Mouse (Mus musculus): ENCODE measurements around the gene Ftsj3. TPM values are rescaled to one million over a fixed set of nuclear protein-coding genes. Genes with fewer than 3 reads are reported as not detected.

Ftsj3 gene
- polyA plus RNA-seq (2014; fragmentation: Nextera tagmentation; extraction: Ambion mirVana): 39.1 and 72.1 TPM in 2 replicates

DNA sequence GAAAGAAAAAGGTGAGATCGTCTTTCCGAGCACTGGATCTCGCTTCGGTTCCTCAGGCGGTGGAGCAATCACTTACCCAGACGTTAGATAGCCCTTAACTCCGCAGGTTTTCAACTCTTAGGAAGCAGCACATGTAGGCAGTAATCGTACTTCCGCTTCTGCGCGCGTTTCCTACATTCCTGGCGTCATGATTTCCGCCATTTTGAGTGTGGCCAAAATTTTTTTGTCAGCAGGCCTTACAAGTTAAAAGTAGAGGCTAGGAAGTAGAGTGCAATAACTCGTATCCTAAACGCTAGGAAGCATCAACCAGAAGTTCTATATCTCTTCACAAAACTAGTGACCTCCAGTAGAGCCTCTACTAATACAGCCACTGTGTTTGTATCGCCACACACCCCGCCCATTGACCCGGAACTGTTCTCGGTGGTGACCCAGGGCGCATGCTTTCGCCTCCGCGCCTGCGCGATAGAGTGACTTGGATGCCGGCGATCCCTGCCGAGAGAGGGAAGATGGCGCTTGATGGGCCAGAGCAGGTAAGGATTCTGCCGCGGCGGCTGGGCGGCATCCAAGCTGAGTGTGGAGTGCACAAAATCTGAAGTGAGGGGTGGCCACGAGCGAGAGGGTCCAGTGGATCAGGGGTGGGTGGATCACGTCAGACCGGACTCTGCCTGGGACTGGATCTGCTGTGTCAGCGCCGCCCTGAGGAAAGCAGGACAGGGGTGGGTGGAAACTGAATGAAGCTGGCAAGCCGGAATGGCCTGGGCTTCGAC is at the start of gene Ftsj3, which contains the start of gene Psmc5:
Ftsj3 (minus strand) TSS at position 395 of the 767 bp plus-strand sequence.
Psmc5 (plus strand) TSS at position 470 of the 767 bp plus-strand sequence.
- Histone ChIP-seq H3K4me3 (ENCODE audit: low read length) (peak within 1 kb of the TSS; percentile 91), H3K27me3 (ENCODE audit: control insufficient read depth, insufficient read depth, low read length) (no peaks in the 10 kb centered on the region), H3K9me3 (ENCODE audit: control insufficient read depth, low read length) (no peaks in the 10 kb centered on the region), H3K4me2 (replicated peaks; ENCODE audit: low read depth, low read length) (peak within 1 kb of the TSS; percentile 83), H3K4me1 (ENCODE audit: control insufficient read depth, insufficient read depth, low read length) (peaks cover 15% of the 10 kb centered on the region; the same call in 1 of the 2 replicates), H3K27ac (ENCODE audit: low read depth, low read length) (peak within 1 kb of the TSS; percentile 32; the same call in 1 of the 2 replicates), H3K9ac (ENCODE audit: low read depth, low read length) (peak within 1 kb of the TSS; percentile 86), H3K36me3 (ENCODE audit: control insufficient read depth, insufficient read depth, low read length) (peaks cover 52% of the 10 kb centered on the region)
- ATAC-seq (ENCODE audit: low FRiP score, low TSS enrichment): peak; percentile 96
- under 1% methylated on average over 42 of the region's 42 CpGs for WGBS

DNA sequence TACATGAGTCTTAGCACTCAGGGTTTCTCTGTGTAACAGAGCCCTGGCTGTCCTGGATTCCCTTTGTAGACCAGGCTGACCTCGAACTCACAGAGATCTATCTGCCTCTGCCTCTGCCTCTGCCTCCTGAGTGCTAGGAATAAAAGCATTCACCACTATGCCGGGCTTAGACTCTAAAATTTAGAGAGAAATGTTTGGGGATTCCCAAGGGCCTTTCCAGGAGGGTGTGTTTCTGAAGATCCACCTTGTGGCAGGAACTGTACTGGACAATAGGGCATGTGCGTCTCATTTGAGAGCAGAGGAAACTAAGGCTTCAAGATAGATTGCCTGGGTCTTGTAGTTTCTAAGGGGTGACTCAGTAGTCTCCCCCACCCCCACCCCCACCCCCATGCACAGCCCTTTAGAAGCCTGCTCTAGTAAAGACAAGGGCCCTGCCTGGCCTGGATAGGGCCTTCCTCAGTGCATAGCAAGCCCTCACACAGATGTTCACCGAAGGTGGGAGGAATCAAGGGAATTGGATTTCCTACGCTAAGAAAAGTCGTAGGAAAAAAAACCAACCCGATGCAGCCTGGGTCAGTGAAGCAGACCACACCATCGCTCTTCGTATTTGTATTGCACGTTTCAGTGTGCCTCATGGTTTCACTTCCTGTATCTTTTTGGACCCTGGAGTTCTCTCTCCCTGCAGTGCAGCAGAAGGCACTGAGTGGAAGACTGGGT is 49.6 kb upstream of the Ftsj3 start:
- ATAC-seq (ENCODE audit: low FRiP score, low TSS enrichment): peak; percentile 22; the same call in 1 of the 2 replicates
- Histone ChIP-seq H3K4me3 (ENCODE audit: low read length) (no peak overlapping the region), H3K4me1 (ENCODE audit: control insufficient read depth, insufficient read depth, low read length) (0 out of 2 replicates have a peak, but pooled peaks cover 6% of the 10 kb centered on the region), H3K9ac (ENCODE audit: low read depth, low read length) (no peak overlapping the region), H3K4me2 (replicated peaks; ENCODE audit: low read depth, low read length) (no peak overlapping the region), H3K27me3 (ENCODE audit: control insufficient read depth, insufficient read depth, low read length) (no peaks in the 10 kb centered on the region), H3K36me3 (ENCODE audit: control insufficient read depth, insufficient read depth, low read length) (no peaks in the 10 kb centered on the region), H3K27ac (ENCODE audit: low read depth, low read length) (no peak overlapping the region), H3K9me3 (ENCODE audit: control insufficient read depth, low read length) (no peaks in the 10 kb centered on the region)
- WGBS: 60% methylated on average over 10 of the region's 10 CpGs

DNA sequence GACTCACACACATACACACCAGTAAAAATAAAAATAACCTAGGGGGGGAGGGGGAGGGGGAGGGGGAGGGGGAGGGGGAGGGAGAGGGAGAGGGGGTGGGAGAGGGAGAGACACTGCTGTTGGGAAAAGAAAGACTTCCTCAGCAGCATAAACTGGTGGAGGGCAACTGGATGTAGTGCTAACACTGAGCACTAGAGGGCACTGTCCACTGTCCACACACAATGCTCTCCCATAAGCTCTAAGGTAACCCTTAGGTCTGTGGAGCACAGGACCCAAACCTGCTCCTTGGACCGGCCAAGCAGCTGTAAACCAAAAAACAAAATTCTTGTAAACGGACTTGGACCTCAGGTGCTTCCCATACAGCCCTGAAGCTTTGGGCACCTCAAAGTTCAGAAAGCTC is 46.8 kb upstream of the Ftsj3 start:
- Histone ChIP-seq H3K27ac (ENCODE audit: low read depth, low read length) (no peak overlapping the region), H3K36me3 (ENCODE audit: control insufficient read depth, insufficient read depth, low read length) (no peaks in the 10 kb centered on the region), H3K4me1 (ENCODE audit: control insufficient read depth, insufficient read depth, low read length) (no peaks in the 10 kb centered on the region), H3K9me3 (ENCODE audit: control insufficient read depth, low read length) (no peaks in the 10 kb centered on the region), H3K4me2 (replicated peaks; ENCODE audit: low read depth, low read length) (no peak overlapping the region), H3K9ac (ENCODE audit: low read depth, low read length) (no peak overlapping the region), H3K27me3 (ENCODE audit: control insufficient read depth, insufficient read depth, low read length) (no peaks in the 10 kb centered on the region), H3K4me3 (ENCODE audit: low read length) (no peak overlapping the region)
- peak; percentile 71 for ATAC-seq (ENCODE audit: low FRiP score, low TSS enrichment)
- WGBS: 9% methylated on average over 2 of the region's 2 CpGs

DNA sequence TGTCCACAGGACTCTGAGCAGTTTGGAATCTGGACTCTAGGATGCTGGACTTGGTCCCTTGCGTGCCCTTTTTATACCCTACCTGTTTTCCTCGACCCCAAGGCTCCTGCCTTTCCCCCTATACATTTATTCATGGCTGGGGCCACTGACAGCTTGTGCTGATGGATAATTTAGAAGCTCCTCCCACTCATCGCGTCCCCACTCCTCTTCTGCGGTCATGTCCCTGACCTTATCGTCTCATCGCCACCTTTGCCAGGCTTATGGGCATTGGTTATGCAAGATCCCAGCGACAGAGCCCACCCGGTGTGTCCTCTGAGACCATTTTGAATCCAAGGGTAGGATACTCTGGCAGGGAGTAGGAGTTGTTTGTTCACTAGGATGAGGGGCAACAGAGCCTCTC is 45.9 kb upstream of the Ftsj3 start, which contains the start of gene Gh:
Gh (minus strand) TSS at position 101 of the 400 bp plus-strand sequence.
- H3K36me3 ChIP-seq (ENCODE audit: control insufficient read depth, insufficient read depth, low read length): no peaks in the 10 kb centered on the region
- no peak within 1 kb of the TSS for H3K27ac ChIP-seq (ENCODE audit: low read depth, low read length)
- no peak within 1 kb of the TSS for H3K4me2 ChIP-seq (replicated peaks; ENCODE audit: low read depth, low read length)
- no peaks in the 10 kb centered on the region for H3K27me3 ChIP-seq (ENCODE audit: control insufficient read depth, insufficient read depth, low read length)
- H3K4me1 ChIP-seq (ENCODE audit: control insufficient read depth, insufficient read depth, low read length): no peaks in the 10 kb centered on the region
- no peak within 1 kb of the TSS for H3K9ac ChIP-seq (ENCODE audit: low read depth, low read length)
- no peak for ATAC-seq (ENCODE audit: low FRiP score, low TSS enrichment)
- H3K9me3 ChIP-seq (ENCODE audit: control insufficient read depth, low read length): no peaks in the 10 kb centered on the region
- H3K4me3 ChIP-seq (ENCODE audit: low read length): no peak within 1 kb of the TSS
- WGBS: 84% methylated on average over 9 of the region's 9 CpGs

DNA sequence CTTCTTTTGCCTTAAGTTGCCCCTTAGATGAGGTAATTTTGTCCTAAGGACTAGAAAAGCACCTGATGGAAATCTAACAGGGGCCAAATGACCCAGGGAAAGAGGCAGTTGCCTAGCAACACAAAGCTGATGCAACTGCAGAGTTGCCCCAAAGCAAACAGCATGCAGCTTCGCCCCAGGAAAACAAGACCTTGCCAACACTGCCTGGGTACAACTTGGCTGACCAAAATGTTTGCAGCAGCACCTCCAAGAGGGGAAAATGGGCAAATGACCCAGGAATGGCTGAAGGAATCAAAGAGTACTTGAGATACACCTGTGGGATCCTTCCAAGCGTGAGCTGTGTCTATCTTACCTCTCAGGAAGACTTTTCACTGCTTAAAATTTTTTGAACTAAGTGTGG is 36.0 kb upstream of the Ftsj3 start:
- H3K4me1 ChIP-seq (ENCODE audit: control insufficient read depth, insufficient read depth, low read length): no peaks in the 10 kb centered on the region
- no peaks in the 10 kb centered on the region for H3K9me3 ChIP-seq (ENCODE audit: control insufficient read depth, low read length)
- H3K4me3 ChIP-seq (ENCODE audit: low read length): no peak overlapping the region
- no peak overlapping the region for H3K27ac ChIP-seq (ENCODE audit: low read depth, low read length)
- no peaks in the 10 kb centered on the region for H3K36me3 ChIP-seq (ENCODE audit: control insufficient read depth, insufficient read depth, low read length)
- no peaks in the 10 kb centered on the region for H3K27me3 ChIP-seq (ENCODE audit: control insufficient read depth, insufficient read depth, low read length)
- H3K9ac ChIP-seq (ENCODE audit: low read depth, low read length): no peak overlapping the region
- H3K4me2 ChIP-seq (replicated peaks; ENCODE audit: low read depth, low read length): no peak overlapping the region
- 89% methylated on average over 2 of the region's 2 CpGs for WGBS
- ATAC-seq (ENCODE audit: low FRiP score, low TSS enrichment): no peak

DNA sequence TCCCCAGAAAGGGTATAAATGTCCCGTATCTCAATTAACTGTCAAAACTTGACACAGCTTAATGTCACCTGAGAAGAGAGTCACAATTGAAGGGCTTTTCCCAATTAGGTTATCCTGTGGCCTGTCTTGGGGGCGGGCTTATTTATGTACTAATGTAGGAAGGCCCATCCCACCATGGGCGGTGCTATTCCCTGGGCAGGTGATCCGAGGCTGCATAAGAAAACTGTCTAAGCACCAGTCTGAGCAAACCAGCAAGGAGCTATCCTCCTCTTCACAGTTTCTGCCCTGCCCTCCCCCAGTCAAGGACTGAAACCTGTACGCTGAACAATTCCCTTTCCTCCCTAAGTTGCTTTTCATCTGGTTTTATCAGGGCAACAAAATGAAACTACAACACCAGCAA is 34.5 kb upstream of the Ftsj3 start:
- Histone ChIP-seq H3K4me1 (ENCODE audit: control insufficient read depth, insufficient read depth, low read length) (no peaks in the 10 kb centered on the region), H3K4me2 (replicated peaks; ENCODE audit: low read depth, low read length) (no peak overlapping the region), H3K4me3 (ENCODE audit: low read length) (no peak overlapping the region), H3K9me3 (ENCODE audit: control insufficient read depth, low read length) (no peaks in the 10 kb centered on the region), H3K9ac (ENCODE audit: low read depth, low read length) (no peak overlapping the region), H3K27ac (ENCODE audit: low read depth, low read length) (no peak overlapping the region), H3K36me3 (ENCODE audit: control insufficient read depth, insufficient read depth, low read length) (no peaks in the 10 kb centered on the region), H3K27me3 (ENCODE audit: control insufficient read depth, insufficient read depth, low read length) (no peaks in the 10 kb centered on the region)
- ATAC-seq (ENCODE audit: low FRiP score, low TSS enrichment): no peak
- 87% methylated on average over 5 of the region's 5 CpGs for WGBS

DNA sequence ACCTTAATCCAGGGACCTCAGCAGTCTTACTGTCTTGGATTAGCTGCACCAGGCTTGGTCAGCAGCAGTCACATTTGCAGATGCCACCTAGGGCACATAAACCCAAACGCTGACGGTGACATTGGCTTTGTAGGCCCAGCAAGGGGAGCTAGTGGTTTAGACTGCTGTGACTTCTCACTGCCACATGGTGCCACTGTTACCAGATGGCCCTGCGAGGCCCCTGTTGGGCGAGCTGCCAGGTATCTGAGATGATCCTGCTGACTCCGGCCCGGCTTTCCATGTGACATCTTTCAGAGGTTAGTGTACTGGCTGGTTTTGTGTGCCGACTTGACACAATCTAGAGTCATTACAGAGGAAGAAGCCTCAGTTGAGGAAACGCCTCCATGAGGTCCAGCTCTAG is 33.5 kb upstream of the Ftsj3 start:
- Histone ChIP-seq H3K9me3 (ENCODE audit: control insufficient read depth, low read length) (no peaks in the 10 kb centered on the region), H3K4me1 (ENCODE audit: control insufficient read depth, insufficient read depth, low read length) (no peaks in the 10 kb centered on the region), H3K27ac (ENCODE audit: low read depth, low read length) (no peak overlapping the region), H3K36me3 (ENCODE audit: control insufficient read depth, insufficient read depth, low read length) (no peaks in the 10 kb centered on the region), H3K4me2 (replicated peaks; ENCODE audit: low read depth, low read length) (no peak overlapping the region), H3K27me3 (ENCODE audit: control insufficient read depth, insufficient read depth, low read length) (no peaks in the 10 kb centered on the region), H3K4me3 (ENCODE audit: low read length) (no peak overlapping the region), H3K9ac (ENCODE audit: low read depth, low read length) (no peak overlapping the region)
- no peak for ATAC-seq (ENCODE audit: low FRiP score, low TSS enrichment)
- 59% methylated on average over 8 of the region's 8 CpGs for WGBS

DNA sequence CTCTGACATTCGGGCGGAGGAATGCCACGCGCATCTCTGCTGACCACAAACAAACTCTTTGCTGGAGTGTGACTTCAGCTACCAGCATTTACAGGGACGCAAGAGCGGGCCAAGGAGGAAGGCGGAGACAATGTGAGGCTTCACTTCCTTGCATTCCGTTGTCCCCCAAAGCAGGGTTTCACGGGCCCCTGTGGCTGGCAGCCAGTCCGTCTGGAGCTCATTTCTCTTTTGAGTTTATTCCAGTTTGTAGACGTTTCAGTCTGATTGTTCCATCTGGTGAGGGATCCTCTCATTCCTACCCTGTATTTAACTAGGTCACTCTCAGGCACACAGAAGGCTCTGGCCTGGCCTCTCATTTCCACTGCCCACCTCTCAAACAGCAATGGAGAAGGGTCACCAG is 31.1 kb upstream of the Ftsj3 start:
- WGBS: 75% methylated on average over 11 of the region's 11 CpGs
- Histone ChIP-seq H3K9me3 (ENCODE audit: control insufficient read depth, low read length) (no peaks in the 10 kb centered on the region), H3K27ac (ENCODE audit: low read depth, low read length) (no peak overlapping the region), H3K27me3 (ENCODE audit: control insufficient read depth, insufficient read depth, low read length) (no peaks in the 10 kb centered on the region), H3K4me3 (ENCODE audit: low read length) (no peak overlapping the region), H3K4me1 (ENCODE audit: control insufficient read depth, insufficient read depth, low read length) (no peaks in the 10 kb centered on the region), H3K36me3 (ENCODE audit: control insufficient read depth, insufficient read depth, low read length) (no peaks in the 10 kb centered on the region), H3K4me2 (replicated peaks; ENCODE audit: low read depth, low read length) (no peak overlapping the region), H3K9ac (ENCODE audit: low read depth, low read length) (no peak overlapping the region)
- ATAC-seq (ENCODE audit: low FRiP score, low TSS enrichment): no peak

DNA sequence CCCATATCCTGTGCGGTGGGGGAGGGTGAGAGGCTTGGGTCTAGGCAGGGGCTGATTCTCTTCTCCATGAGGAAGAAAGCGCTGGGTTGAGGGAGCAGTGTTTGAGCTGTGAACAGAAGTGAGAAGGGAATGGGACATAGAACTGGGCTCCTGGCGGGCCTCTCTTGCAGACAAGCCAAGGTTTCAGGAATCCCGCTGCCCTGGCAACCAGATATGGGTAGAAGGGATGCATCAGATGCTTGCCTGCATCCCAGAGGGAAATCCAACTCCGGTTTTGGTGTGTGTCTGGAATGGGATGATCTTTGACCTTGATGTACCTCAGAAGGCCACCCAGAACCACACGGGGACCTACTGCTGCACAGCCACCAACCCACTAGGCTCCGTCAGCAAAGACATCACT is 30.3 kb upstream of the Ftsj3 start:
- Histone ChIP-seq H3K4me1 (ENCODE audit: control insufficient read depth, insufficient read depth, low read length) (no peaks in the 10 kb centered on the region), H3K9me3 (ENCODE audit: control insufficient read depth, low read length) (no peaks in the 10 kb centered on the region), H3K4me2 (replicated peaks; ENCODE audit: low read depth, low read length) (no peak overlapping the region), H3K27ac (ENCODE audit: low read depth, low read length) (no peak overlapping the region), H3K4me3 (ENCODE audit: low read length) (no peak overlapping the region), H3K9ac (ENCODE audit: low read depth, low read length) (no peak overlapping the region), H3K27me3 (ENCODE audit: control insufficient read depth, insufficient read depth, low read length) (no peaks in the 10 kb centered on the region), H3K36me3 (ENCODE audit: control insufficient read depth, insufficient read depth, low read length) (no peaks in the 10 kb centered on the region)
- no peak for ATAC-seq (ENCODE audit: low FRiP score, low TSS enrichment)
- WGBS: 82% methylated on average over 7 of the region's 7 CpGs
